Mouse (Mus musculus) brain, embryonic 14.5 days (tissue): ENCODE measurements around the gene Cpxm1.

Experiments
- CTCF ChIP-seq: fragments of 200-500 bp; IDR thresholded peaks from 2 replicates; pipeline ENCODE4 v1.5.1; 2012; ENCODE audit warnings: inconsistent platforms, mild to moderate bottlenecking, moderate library complexity, borderline replicate concordance; ENCODE audit not compliant: insufficient read depth, insufficient read length; ENCODE audit errors: extremely low read depth
- POLR2A ChIP-seq: fragments of 200-500 bp; IDR thresholded peaks from 2 replicates; pipeline ENCODE4 v1.6.1; 2012; ENCODE audit warnings: mild to moderate bottlenecking, inconsistent platforms, borderline replicate concordance; ENCODE audit not compliant: poor library complexity, insufficient read depth, insufficient read length, severe bottlenecking; ENCODE audit errors: extremely low read depth

DNA sequence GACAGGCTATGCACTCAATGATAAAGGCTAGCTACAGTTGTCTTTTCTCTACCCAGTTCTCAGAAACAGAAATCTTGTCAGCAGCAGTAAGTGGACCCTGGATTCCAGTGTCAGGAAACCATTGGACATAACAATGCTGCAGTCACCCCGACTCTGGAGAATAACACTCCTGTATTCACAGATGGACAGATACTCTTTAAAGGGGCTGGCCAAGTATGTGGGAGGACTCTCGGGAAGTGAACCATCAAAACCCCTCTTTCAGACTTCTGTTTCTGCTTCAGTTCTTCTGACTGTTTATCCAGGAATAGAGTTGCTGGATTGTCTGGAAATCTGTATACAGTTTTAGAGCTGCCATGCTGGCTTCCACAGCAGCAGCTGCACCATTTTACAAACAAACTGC is 32.5 kb upstream of the Cpxm1 start:
- TF ChIP-seq CTCF, result no peak
- no peak for TF ChIP-seq POLR2A
